Mouse (Mus musculus): ENCODE data around the gene Cyp2c39.
"Not testable (repeated sequence)": the region's sequence is repeated elsewhere in the genome, so short reads cannot be mapped to it uniquely, and the experiment has no call there.

Gene Cyp2c39

GRCm38 (mm10) chr19:39510534-39510933 lies at the start of gene Cyp2c39:
TSS of gene Cyp2c39 (plus strand) at chr19:39510862.
- in situ Hi-C loops (cut with MboI, MseI): no loop called here

DNA sequence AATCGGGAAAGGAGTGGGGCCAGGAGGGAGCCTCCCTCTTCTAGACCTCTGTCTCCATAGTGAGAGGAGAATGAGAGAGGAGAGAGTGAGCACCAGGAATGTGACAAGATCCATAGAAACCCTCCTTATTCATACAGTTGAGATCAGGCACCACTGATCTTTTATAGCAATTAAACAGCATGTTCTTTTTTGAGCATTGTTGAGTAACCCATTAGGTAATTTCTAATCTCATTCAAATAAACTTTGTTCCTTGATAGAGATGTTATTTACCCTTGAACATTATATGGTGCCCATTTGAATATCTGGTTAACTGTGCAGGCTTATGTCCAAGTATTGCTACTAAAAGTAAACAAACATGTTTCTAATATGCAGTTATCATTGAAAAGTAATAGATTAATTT lies 47.7 kb upstream of the Cyp2c39 start, which contains the start of gene Cyp2c38:
Gene Cyp2c38, minus strand, starts transcription at position 135 of the 400 bp plus-strand sequence.
- in situ Hi-C loops (cut with MboI, MseI): no loop called here

- in situ Hi-C loops (cut with MboI, MseI): no loop called here
Measured at GRCm38 (mm10) chr19:39463923-39464322, 46.7 kb upstream of the Cyp2c39 start.

- in situ Hi-C loops (cut with MboI, MseI): not testable (repeated sequence)
Measured at GRCm38 (mm10) chr19:39483961-39484360, 26.7 kb upstream of the Cyp2c39 start.

DNA sequence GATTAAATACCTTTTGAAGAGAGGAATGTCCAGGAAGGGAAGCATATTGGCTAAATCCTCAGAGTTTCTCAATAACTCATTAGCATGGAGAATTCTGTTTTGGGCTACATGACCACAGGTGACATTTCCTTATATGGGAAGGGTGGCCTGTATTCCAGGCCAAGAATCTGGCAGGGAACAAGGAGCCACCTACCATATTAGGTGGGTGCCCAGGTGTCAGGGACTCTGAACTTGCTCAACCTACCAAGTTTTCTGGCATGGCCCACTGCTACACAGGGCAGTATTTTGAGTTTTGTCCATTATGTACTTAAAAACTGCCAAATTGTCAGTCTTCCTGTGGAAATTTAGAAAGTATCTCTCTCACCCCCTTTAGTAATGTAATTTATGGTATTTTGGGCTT lies 4.3 kb upstream of the Cyp2c39 start:
- in situ Hi-C loops (cut with MboI, MseI): no loop called here

DNA sequence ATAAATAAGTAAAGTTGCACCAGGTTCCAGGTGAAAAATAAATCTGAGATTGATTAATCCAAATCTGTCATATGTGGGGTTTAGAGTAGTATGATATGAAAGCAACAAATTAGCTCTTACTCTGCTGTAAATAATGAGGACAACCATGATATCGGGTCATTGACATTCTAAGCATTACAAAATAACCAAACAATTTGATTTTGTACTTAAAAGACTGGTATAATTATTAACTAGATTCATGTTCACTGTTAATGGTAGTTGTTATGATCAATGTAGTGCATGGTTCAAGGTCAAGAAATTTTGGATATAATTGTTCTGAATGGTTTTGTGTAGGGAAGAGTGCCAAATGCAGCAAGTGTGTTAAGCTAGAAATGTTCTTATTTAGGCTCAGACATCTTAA lies 1.1 kb upstream of the Cyp2c39 start:
- in situ Hi-C loops (cut with MboI, MseI): no loop called here
